In the genomic region with DNA sequence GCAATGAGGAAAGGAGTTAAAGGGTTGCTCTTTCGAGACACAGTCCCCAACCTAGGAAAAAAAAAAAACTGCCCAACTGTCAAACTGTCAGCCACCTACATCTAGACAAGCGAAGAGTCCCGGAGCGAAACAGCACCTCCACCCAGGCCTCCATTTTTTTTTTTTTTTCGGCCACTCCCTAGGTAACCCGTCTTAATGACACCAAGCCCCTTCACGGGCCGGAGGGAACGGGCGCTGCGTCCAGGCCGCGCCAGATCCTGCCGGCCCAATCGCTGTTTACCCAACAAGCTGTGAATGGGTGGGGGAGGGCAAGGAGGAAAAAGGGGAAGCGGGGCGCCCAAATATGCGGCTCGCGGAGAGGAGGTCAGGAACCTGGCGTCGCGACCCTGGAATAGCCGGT, we compare ENCODE assay signal across 8 mouse cellular contexts. TPM values are rescaled to one million over a fixed set of nuclear protein-coding genes. Genes with fewer than 3 reads are reported as not detected.
DNase-seq lines count a peak whose midpoint lies in the region; ATAC-seq and TF ChIP-seq lines count a peak whose summit lies in the region.

No protein-coding gene starts in this region.

- H3K4me1 ChIP-seq in hindbrain, embryonic 12.5 days = peaks cover 47% of the 10 kb centered on the region
- peaks cover 8 to 15% of the 10 kb centered on the region in 2 experiments for H3K4me1 ChIP-seq in liver, embryonic 14.5 days (replicated peaks; ENCODE audit: control insufficient read depth in 2 of 2, insufficient read depth in 2 of 2, low read length in 1 of 2)
- H3K4me1 ChIP-seq in neural tube, embryonic 12.5 days = peaks cover 40% of the 10 kb centered on the region

- peak overlapping the region; percentile 92 for H3K4me3 ChIP-seq in hindbrain, embryonic 12.5 days
- peak overlapping the region; percentile 86 to 94 for H3K4me3 ChIP-seq in liver, embryonic 14.5 days (ENCODE audit: insufficient read depth in 1 of 2, low read depth in 2 of 2, low read length in 2 of 2)
- H3K4me3 ChIP-seq in neural tube, embryonic 12.5 days = peak overlapping the region; percentile 94

- H3K9me3 ChIP-seq in hindbrain, embryonic 12.5 days (replicated peaks) = no peaks in the 10 kb centered on the region
- no peaks in the 10 kb centered on the region for H3K9me3 ChIP-seq in liver, embryonic 14.5 days (ENCODE audit: control insufficient read depth, low read length)
- H3K9me3 ChIP-seq in neural tube, embryonic 12.5 days = no peaks in the 10 kb centered on the region

- no peak for TF ChIP-seq CTCF in liver, embryonic 14.5 days (IDR thresholded peaks at IDR 0.05; ENCODE audit: low read depth)

- peak overlapping the region; percentile 93 for H3K4me2 ChIP-seq in hindbrain, embryonic 12.5 days (replicated peaks)
- peak overlapping the region; percentile 80 for H3K4me2 ChIP-seq in liver, embryonic 14.5 days (ENCODE audit: low read depth)
- peak overlapping the region; percentile 91 for H3K4me2 ChIP-seq in neural tube, embryonic 12.5 days (replicated peaks)

- 3% methylated on average over 24 of the region's 24 CpGs for WGBS in hindbrain, embryonic 12.5 days
- WGBS in liver, embryonic 14.5 days (ENCODE audit: insufficient replicate concordance) = 1% methylated on average over 23 of the region's 24 CpGs
- WGBS in neural tube, embryonic 12.5 days = 2% methylated on average over 24 of the region's 24 CpGs

- intact Hi-C loops in gastrocnemius, postnatal 36 days (cut with DNase I) = no loop called here

- no peak for TF ChIP-seq EP300 in liver, embryonic 14.5 days (IDR thresholded peaks at IDR 0.05; ENCODE audit: low read depth)

- H3K36me3 ChIP-seq in hindbrain, embryonic 12.5 days = peaks cover 35% of the 10 kb centered on the region
- H3K36me3 ChIP-seq in liver, embryonic 14.5 days (replicated peaks; ENCODE audit: control insufficient read depth, insufficient read depth, low read depth) = peaks cover 21% of the 10 kb centered on the region
- peaks cover 32% of the 10 kb centered on the region for H3K36me3 ChIP-seq in neural tube, embryonic 12.5 days

- peak; percentile 34 for DNase-seq in gastrocnemius, postnatal 25 days
- no peak for DNase-seq in gastrocnemius, adult 8-10 months (ENCODE audit: low spot score in 2 of 2)
- peak in 1 of 3 experiments; percentile 47 for DNase-seq in liver, embryonic 14.5 days (ENCODE audit: low read depth in 3 of 3, low spot score in 3 of 3)
- no peak for DNase-seq in urinary bladder, adult 18-20 months (ENCODE audit: low spot score in 2 of 2)
- no peak for DNase-seq in gastrocnemius, postnatal 36 days

- peak overlapping the region; percentile 95 for H3K9ac ChIP-seq in hindbrain, embryonic 12.5 days
- peak overlapping the region; percentile 96 for H3K9ac ChIP-seq in liver, embryonic 14.5 days (replicated peaks)
- H3K9ac ChIP-seq in neural tube, embryonic 12.5 days = peak overlapping the region; percentile 87

- H3K27me3 ChIP-seq in hindbrain, embryonic 12.5 days = no peaks in the 10 kb centered on the region
- H3K27me3 ChIP-seq in liver, embryonic 14.5 days (ENCODE audit: control insufficient read depth, insufficient read depth, low read length) = peaks cover 20% of the 10 kb centered on the region
- H3K27me3 ChIP-seq in neural tube, embryonic 12.5 days (replicated peaks) = no peaks in the 10 kb centered on the region

- H3K27ac ChIP-seq in hindbrain, embryonic 12.5 days = peak overlapping the region; percentile 60; the same call in 1 of the 2 replicates
- peak overlapping the region; percentile 69 for H3K27ac ChIP-seq in liver, embryonic 14.5 days
- no peak overlapping the region for H3K27ac ChIP-seq in neural tube, embryonic 12.5 days

- ATAC-seq in common myeloid progenitor, adult 5-6 weeks (replicated peaks; ENCODE audit: low read depth, poor library complexity, severe bottlenecking) = peak; percentile 27; the same call in 1 of the 2 replicates
- ATAC-seq in hindbrain, embryonic 12.5 days (ENCODE audit: low FRiP score) = 0 out of 2 replicates have a peak, but pooled peaks have one; percentile 3
- peak; percentile 55 for ATAC-seq in liver, embryonic 14.5 days (ENCODE audit: insufficient read depth)
- ATAC-seq in neural tube, embryonic 12.5 days (ENCODE audit: low FRiP score, low read depth) = no peak

RNA-seq across cellular contexts. Expression of gene Atp6v0b, which starts 0.5 kb away (rescaled TPM):
- 10 to 100 TPM; 72.1 to 75.9 TPM for total RNA-seq in gastrocnemius, postnatal 25 days (2021)
- 10 to 100 TPM; 86.6 to 96.0 (median 94.8) TPM for total RNA-seq in gastrocnemius, adult 8-10 months (2022)
- total RNA-seq in common myeloid progenitor, adult 5-6 weeks (2017) = 54.1 and 85.0 TPM in 2 replicates
- polyA plus RNA-seq in hindbrain, embryonic 12.5 days (2016; fragmentation: Nextera tagmentation; extraction: Ambion mirVana) = 267 and 289 TPM in 2 replicates
- polyA plus RNA-seq in liver, embryonic 14.5 days (2012; rRNA removed) = 118 and 122 TPM in 2 replicates
- 152 and 165 TPM in 2 replicates for polyA plus RNA-seq in liver, embryonic 14.5 days (2014; fragmentation: Nextera tagmentation; extraction: Ambion mirVana)
- polyA plus RNA-seq in neural tube, embryonic 12.5 days (2016; fragmentation: Nextera tagmentation; extraction: Ambion mirVana) = 308 and 323 TPM in 2 replicates
- 10 to 100 TPM; 65.4 to 74.0 TPM for total RNA-seq in gastrocnemius, postnatal 36 days (2021)

RNA-seq across cellular contexts. Expression of gene B4galt2, which starts 3.4 kb away (rescaled TPM):
- total RNA-seq in gastrocnemius, postnatal 25 days (2021) = 1 to 10 TPM; 2.6 to 3.5 TPM
- total RNA-seq in gastrocnemius, adult 8-10 months (2022) = 1 to 10 TPM; 1.7 to 3.5 (median 2.1) TPM
- total RNA-seq in common myeloid progenitor, adult 5-6 weeks (2017) = 0.34 TPM in 1 of 2 replicates, not detected in the other
- polyA plus RNA-seq in hindbrain, embryonic 12.5 days (2016; fragmentation: Nextera tagmentation; extraction: Ambion mirVana) = 43.9 and 44.3 TPM in 2 replicates
- 2.1 and 2.4 TPM in 2 replicates for polyA plus RNA-seq in liver, embryonic 14.5 days (2012; rRNA removed)
- 1.5 and 1.7 TPM in 2 replicates for polyA plus RNA-seq in liver, embryonic 14.5 days (2014; fragmentation: Nextera tagmentation; extraction: Ambion mirVana)
- polyA plus RNA-seq in neural tube, embryonic 12.5 days (2016; fragmentation: Nextera tagmentation; extraction: Ambion mirVana) = 44.5 and 46.9 TPM in 2 replicates
- total RNA-seq in gastrocnemius, postnatal 36 days (2021) = 1 to 10 TPM; 2.8 to 3.2 TPM

RNA-seq across cellular contexts. Expression of gene Dph2, which starts 5.2 kb away (rescaled TPM):
- 1 to 10 TPM; 3.3 to 3.4 TPM for total RNA-seq in gastrocnemius, postnatal 25 days (2021)
- 1 to 10 TPM; 1.7 to 3.1 (median 2.5) TPM for total RNA-seq in gastrocnemius, adult 8-10 months (2022)
- 6.6 and 7.0 TPM in 2 replicates for total RNA-seq in common myeloid progenitor, adult 5-6 weeks (2017)
- 20.5 and 22.4 TPM in 2 replicates for polyA plus RNA-seq in hindbrain, embryonic 12.5 days (2016; fragmentation: Nextera tagmentation; extraction: Ambion mirVana)
- 6.8 and 6.9 TPM in 2 replicates for polyA plus RNA-seq in liver, embryonic 14.5 days (2012; rRNA removed)
- polyA plus RNA-seq in liver, embryonic 14.5 days (2014; fragmentation: Nextera tagmentation; extraction: Ambion mirVana) = 5.1 and 6.3 TPM in 2 replicates
- 23.0 and 27.5 TPM in 2 replicates for polyA plus RNA-seq in neural tube, embryonic 12.5 days (2016; fragmentation: Nextera tagmentation; extraction: Ambion mirVana)
- 1 to 10 TPM; 1.4 to 2.6 TPM for total RNA-seq in gastrocnemius, postnatal 36 days (2021)

RNA-seq across cellular contexts. Expression of gene Ccdc24, which starts 14.3 kb away (rescaled TPM):
- total RNA-seq in gastrocnemius, postnatal 25 days (2021) = not detected
- total RNA-seq in gastrocnemius, adult 8-10 months (2022) = under 1 TPM in 2 of 4 experiments, not detected in 2; 0.24 to 0.56 TPM
- 0.15 and 0.32 TPM in 2 replicates for total RNA-seq in common myeloid progenitor, adult 5-6 weeks (2017)
- 2.9 TPM in 2 replicates for polyA plus RNA-seq in hindbrain, embryonic 12.5 days (2016; fragmentation: Nextera tagmentation; extraction: Ambion mirVana)
- 0.57 and 0.77 TPM in 2 replicates for polyA plus RNA-seq in liver, embryonic 14.5 days (2012; rRNA removed)
- 0.63 and 1.7 TPM in 2 replicates for polyA plus RNA-seq in liver, embryonic 14.5 days (2014; fragmentation: Nextera tagmentation; extraction: Ambion mirVana)
- 1.4 and 2.7 TPM in 2 replicates for polyA plus RNA-seq in neural tube, embryonic 12.5 days (2016; fragmentation: Nextera tagmentation; extraction: Ambion mirVana)
- total RNA-seq in gastrocnemius, postnatal 36 days (2021) = under 1 TPM in 1 of 2 experiments, not detected in 1; 0.33 TPM

RNA-seq across cellular contexts. Expression of gene Ipo13, which starts 28.2 kb away (rescaled TPM):
- 100 to 1,000 TPM; 218 TPM for total RNA-seq in gastrocnemius, postnatal 25 days (2021)
- 100 to 1,000 TPM; 268 to 350 (median 281) TPM for total RNA-seq in gastrocnemius, adult 8-10 months (2022)
- total RNA-seq in common myeloid progenitor, adult 5-6 weeks (2017) = 11.3 and 17.9 TPM in 2 replicates
- polyA plus RNA-seq in hindbrain, embryonic 12.5 days (2016; fragmentation: Nextera tagmentation; extraction: Ambion mirVana) = 62.2 and 65.5 TPM in 2 replicates
- 15.4 and 16.8 TPM in 2 replicates for polyA plus RNA-seq in liver, embryonic 14.5 days (2012; rRNA removed)
- 14.9 and 18.2 TPM in 2 replicates for polyA plus RNA-seq in liver, embryonic 14.5 days (2014; fragmentation: Nextera tagmentation; extraction: Ambion mirVana)
- 65.7 and 68.5 TPM in 2 replicates for polyA plus RNA-seq in neural tube, embryonic 12.5 days (2016; fragmentation: Nextera tagmentation; extraction: Ambion mirVana)
- total RNA-seq in gastrocnemius, postnatal 36 days (2021) = 100 to 1,000 TPM; 222 to 284 TPM
